Mouse (Mus musculus): ENCODE measurements around the gene 2010111I01Rik. TPM values are rescaled to one million over a fixed set of nuclear protein-coding genes. Genes with fewer than 3 reads are reported as not detected.
"Not testable (repeated sequence)": the region's sequence is repeated elsewhere in the genome, so short reads cannot be mapped to it uniquely, and the experiment has no call there.

Gene 2010111I01Rik
- 100 to 1,000 TPM; 104 to 111 TPM for total RNA-seq (2021)
- long read RNA-seq, experiment 1, transcript 2010111I01Rik-211 (1 exons, 1,599 nt), result major isoform, 7 of 41 reads
- long read RNA-seq, experiment 1, transcript 2010111I01Rik-224 (6 exons, 1,055 nt), result major isoform, 7 of 41 reads
- long read RNA-seq, experiment 1, partial matches to known transcripts, result 18 of 41 reads
- long read RNA-seq, experiment 1, other reads (novel, unspliced or antisense), result 8 of 41 reads
- long read RNA-seq, experiment 2, transcript 2010111I01Rik-224 (6 exons, 1,055 nt), result major isoform, 7 of 38 reads
- long read RNA-seq, experiment 2, partial matches to known transcripts, result 20 of 38 reads
- long read RNA-seq, experiment 2, other reads (novel, unspliced or antisense), result 9 of 38 reads

- peak; percentile 98 for DNase-seq (ENCODE audit: low spot score in 2 of 2)
Measured at GRCm38 (mm10) chr13:62964640-62965311, at the start of gene 2010111I01Rik. Gene 2010111I01Rik, plus strand, starts transcription at chr13:62964893.

GRCm38 (mm10) chr13:62916675-62917074 lies 48.0 kb upstream of the 2010111I01Rik start:
- no peak for DNase-seq (ENCODE audit: low spot score in 2 of 2)

GRCm38 (mm10) chr13:62917416-62918110 lies 47.1 kb upstream of the 2010111I01Rik start:
- DNase-seq (ENCODE audit: low spot score in 2 of 2), result no peak

- peak; percentile 86 to 91 for DNase-seq (ENCODE audit: low spot score in 2 of 2)
Measured at GRCm38 (mm10) chr13:62919647-62920341, 44.9 kb upstream of the 2010111I01Rik start.

- DNase-seq (ENCODE audit: low spot score in 2 of 2), result no peak
Measured at GRCm38 (mm10) chr13:62922645-62923044, 42.0 kb upstream of the 2010111I01Rik start.

GRCm38 (mm10) chr13:62923182-62923581 lies 41.5 kb upstream of the 2010111I01Rik start:
- no peak for DNase-seq (ENCODE audit: low spot score in 2 of 2)

GRCm38 (mm10) chr13:62926479-62926878 lies 38.2 kb upstream of the 2010111I01Rik start:
- DNase-seq (ENCODE audit: low spot score in 2 of 2), result peak in 1 of 2 experiments; percentile 55

- no peak for DNase-seq (ENCODE audit: low spot score in 2 of 2)
Measured at GRCm38 (mm10) chr13:62927470-62927869, 37.2 kb upstream of the 2010111I01Rik start.

- not testable (repeated sequence) for DNase-seq (ENCODE audit: low spot score in 2 of 2)
Measured at GRCm38 (mm10) chr13:62929144-62929543, 35.5 kb upstream of the 2010111I01Rik start.

GRCm38 (mm10) chr13:62929766-62930389 lies 34.8 kb upstream of the 2010111I01Rik start:
- no peak for DNase-seq (ENCODE audit: low spot score in 2 of 2)

GRCm38 (mm10) chr13:62932452-62932851 lies 32.2 kb upstream of the 2010111I01Rik start:
- DNase-seq (ENCODE audit: low spot score in 2 of 2), result no peak

- no peak for DNase-seq (ENCODE audit: low spot score in 2 of 2)
Measured at GRCm38 (mm10) chr13:62939371-62939770, 25.3 kb upstream of the 2010111I01Rik start.

GRCm38 (mm10) chr13:62939797-62940196 lies 24.9 kb upstream of the 2010111I01Rik start:
- DNase-seq (ENCODE audit: low spot score in 2 of 2), result no peak

- peak; percentile 17 to 61 for DNase-seq (ENCODE audit: low spot score in 2 of 2)
Measured at GRCm38 (mm10) chr13:62940721-62941120, 24.0 kb upstream of the 2010111I01Rik start.

GRCm38 (mm10) chr13:62941341-62942005 lies 23.2 kb upstream of the 2010111I01Rik start:
- DNase-seq (ENCODE audit: low spot score in 2 of 2), result peak in 1 of 2 experiments; percentile 7

- no peak for DNase-seq (ENCODE audit: low spot score in 2 of 2)
Measured at GRCm38 (mm10) chr13:62943274-62943830, 21.3 kb upstream of the 2010111I01Rik start.

- no peak for DNase-seq (ENCODE audit: low spot score in 2 of 2)
Measured at GRCm38 (mm10) chr13:62944109-62944508, 20.6 kb upstream of the 2010111I01Rik start.

GRCm38 (mm10) chr13:62949560-62950188 lies 15.0 kb upstream of the 2010111I01Rik start:
- no peak for DNase-seq (ENCODE audit: low spot score in 2 of 2)

- no peak for DNase-seq (ENCODE audit: low spot score in 2 of 2)
Measured at GRCm38 (mm10) chr13:62951606-62952005, 13.1 kb upstream of the 2010111I01Rik start.
